Mouse (Mus musculus) MEL (cell line): ENCODE measurements around the gene Gemin5.
"Not testable (repeated sequence)": the region's sequence is repeated elsewhere in the genome, so short reads cannot be mapped to it uniquely, and the experiment has no call there.

ENCODE experiments used
- CTCF ChIP-seq, 3 experiments: IDR thresholded peaks in 2 of 3; conservative IDR thresholded peaks in 1 of 3; 2 replicates each; pipeline ENCODE4 v1.5.1; 2011 to 2012; ENCODE audit warnings: low read length in 3 of 3, low read depth in 2 of 3, mild to moderate bottlenecking in 2 of 3, improper control_type of control experiment in 1 of 3, inconsistent platforms in 1 of 3, mixed read lengths in 1 of 3, moderate library complexity in 1 of 3; ENCODE audit not compliant: control insufficient read depth in 1 of 3, insufficient read depth in 1 of 3, poor library complexity in 1 of 3, severe bottlenecking in 1 of 3
- EP300 ChIP-seq, 2 experiments: IDR thresholded peaks; 2 replicates each; pipeline ENCODE4 v1.6.1; 2011; ENCODE audit warnings: improper control_type of control experiment in 2 of 2, low read length in 2 of 2, low read depth in 1 of 2, mild to moderate bottlenecking in 1 of 2
- KAT2A ChIP-seq: conservative IDR thresholded peaks from 2 replicates; pipeline ENCODE4 v1.6.1; 2012; ENCODE audit warnings: low read depth, low read length, improper control_type of control experiment, inconsistent platforms
- MYB ChIP-seq: IDR thresholded peaks from 2 replicates; pipeline ENCODE4 v1.6.1; 2011; ENCODE audit warnings: mild to moderate bottlenecking, low read depth, low read length, improper control_type of control experiment
- POLR2A ChIP-seq, 2 experiments: IDR thresholded peaks; 2 replicates each; pipeline ENCODE4 v1.6.1; 2011 to 2012; ENCODE audit warnings: low read length in 2 of 2, mild to moderate bottlenecking in 2 of 2, control low read depth in 1 of 2, improper control_type of control experiment in 1 of 2, low read depth in 1 of 2, moderate library complexity in 1 of 2; ENCODE audit not compliant: control insufficient read depth in 1 of 2, insufficient read depth in 1 of 2, poor library complexity in 1 of 2
- POLR2AphosphoS5 ChIP-seq: IDR thresholded peaks from 2 replicates; pipeline ENCODE4 v1.6.1; 2012; ENCODE audit warnings: low read depth, borderline replicate concordance, mild to moderate bottlenecking, inconsistent platforms, low read length, moderate library complexity, mixed read lengths
- ZNF384 ChIP-seq: IDR thresholded peaks from 2 replicates; pipeline ENCODE4 v1.6.1; 2012; ENCODE audit warnings: low read depth, mild to moderate bottlenecking, inconsistent platforms, low read length, improper control_type of control experiment

DNA sequence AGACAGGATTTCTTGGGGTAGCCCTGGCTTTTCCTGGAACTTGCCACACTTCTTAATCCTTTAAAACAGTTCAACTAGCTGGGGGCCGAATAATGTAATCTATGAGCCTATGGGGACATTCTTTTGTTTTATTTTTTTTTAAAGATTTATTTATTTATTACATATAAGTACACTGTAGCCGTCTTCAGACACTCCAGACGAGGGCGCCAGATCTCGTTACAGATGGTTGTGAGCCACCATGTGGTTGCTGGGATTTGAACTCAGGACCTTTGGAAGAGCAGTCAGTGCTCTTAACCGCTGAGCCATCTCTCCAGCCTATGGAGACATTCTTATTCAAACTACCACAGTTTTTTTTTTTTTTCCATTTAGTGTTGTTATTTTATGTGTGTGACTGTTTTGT, 11.6 kb upstream of the Gemin5 start:
- TF ChIP-seq EP300 (IDR thresholded peaks at IDR 0.05; ENCODE audit: low read depth in 1 of 2, low read length in 2 of 2); MYB; POLR2A (IDR thresholded peaks at IDR 0.05; ENCODE audit: control insufficient read depth in 1 of 2, insufficient read depth in 1 of 2, low read depth in 1 of 2, low read length in 2 of 2, poor library complexity in 1 of 2); POLR2AphosphoS5; KAT2A: not testable (repeated sequence)
- TF ChIP-seq CTCF (IDR thresholded peaks at IDR 0.05 in 2 of 3, conservative IDR thresholded peaks at IDR 0.05 in 1 of 3; ENCODE audit: control insufficient read depth in 1 of 3, insufficient read depth in 1 of 3, low read depth in 2 of 3, low read length in 3 of 3, poor library complexity in 1 of 3, severe bottlenecking in 1 of 3) = peak in 2 of 3 experiments; percentile 4 to 20; a peak in 2 of 6 replicates
- 0 out of 2 replicates have a peak, but pooled peaks have one; percentile 11 for TF ChIP-seq ZNF384
